Mouse (Mus musculus) neural tube, embryonic 12.5 days (tissue): ENCODE results near the gene Glyctk. TPM values are rescaled to one million over a fixed set of nuclear protein-coding genes. Genes with fewer than 3 reads are reported as not detected.

ENCODE experiments used
- ATAC-seq: fragments of 200-750 bp; cut with Nextera tagmentation; 2 replicates; pipeline ENCODE4 v1.8.0; 2017; ENCODE audit warnings: low read depth, mild to moderate bottlenecking, moderate TSS enrichment, moderate library complexity; ENCODE audit not compliant: low FRiP score
- H3K27ac ChIP-seq: fragments of 300-500 bp; sonication (generic); 2 replicates; pipeline ENCODE4 v1.5.1; 2016
- H3K27me3 ChIP-seq: fragments of 300-500 bp; sonication (generic); replicated peaks from 2 replicates; pipeline ENCODE4 v1.6.1; 2016; ENCODE audit warnings: mild to moderate bottlenecking
- H3K36me3 ChIP-seq: fragments of 300-500 bp; sonication (generic); 2 replicates; pipeline ENCODE4 v1.6.1; 2016; ENCODE audit warnings: mild to moderate bottlenecking
- H3K4me1 ChIP-seq: fragments of 300-500 bp; sonication (generic); 2 replicates; pipeline ENCODE4 v1.6.1; 2016
- H3K4me2 ChIP-seq: fragments of 300-500 bp; sonication (generic); replicated peaks from 2 replicates; pipeline ENCODE4 v1.6.1; 2016; ENCODE audit warnings: mild to moderate bottlenecking
- H3K4me3 ChIP-seq: fragments of 300-500 bp; sonication (generic); 2 replicates; pipeline ENCODE4 v1.5.1; 2016
- H3K9ac ChIP-seq: fragments of 300-500 bp; sonication (generic); 2 replicates; pipeline ENCODE4 v1.6.1; 2016; ENCODE audit warnings: mild to moderate bottlenecking
- H3K9me3 ChIP-seq: fragments of 300-500 bp; sonication (generic); 2 replicates; pipeline ENCODE4 v1.6.1; 2016; ENCODE audit warnings: mild to moderate bottlenecking
- WGBS: fragments of 180-500 bp; shearing (Covaris S2); methylation state at CpG from one replicate; pipeline ENCODE4 v1.1.7; 2016; 5-methylcytosine and 5-hydroxymethylcytosine counted together
- polyA plus RNA-seq: library from polyadenylated mRNA; unstranded; fragments of >200 nt; fragmentation: Nextera tagmentation; extraction: Ambion mirVana; gene quantifications from 2 replicates; pipeline ENCODE4 v1.2.1, GENCODE M21; 2016

Gene Glyctk
- 5.4 and 6.2 TPM in 2 replicates for polyA plus RNA-seq

DNA sequence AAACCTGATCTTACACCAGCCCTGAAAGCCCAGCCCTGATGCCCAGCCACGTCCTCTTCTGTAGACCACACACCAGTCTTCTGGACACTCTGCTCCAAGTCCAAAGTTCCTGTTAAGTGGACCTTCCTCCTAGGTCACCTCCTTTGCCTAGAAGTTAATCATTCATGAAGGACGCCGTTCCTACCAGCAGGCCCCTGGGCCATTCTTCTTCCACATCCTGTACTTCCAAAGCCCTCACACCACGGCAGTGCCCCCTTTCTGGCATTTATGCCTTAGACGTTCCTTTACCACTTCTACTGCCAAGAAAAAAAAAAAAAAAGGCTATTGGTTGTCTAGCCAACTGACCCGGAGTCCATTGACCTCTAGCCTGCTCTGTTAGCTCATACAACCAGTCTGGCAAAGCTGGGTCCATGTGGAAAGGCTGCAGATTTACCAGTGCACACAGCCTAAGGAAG lies at the start of gene Glyctk:
TSS of gene Glyctk (minus strand) at position 102 of the 455 bp plus-strand sequence.
- no peak within 1 kb of the TSS for H3K27ac ChIP-seq

DNA sequence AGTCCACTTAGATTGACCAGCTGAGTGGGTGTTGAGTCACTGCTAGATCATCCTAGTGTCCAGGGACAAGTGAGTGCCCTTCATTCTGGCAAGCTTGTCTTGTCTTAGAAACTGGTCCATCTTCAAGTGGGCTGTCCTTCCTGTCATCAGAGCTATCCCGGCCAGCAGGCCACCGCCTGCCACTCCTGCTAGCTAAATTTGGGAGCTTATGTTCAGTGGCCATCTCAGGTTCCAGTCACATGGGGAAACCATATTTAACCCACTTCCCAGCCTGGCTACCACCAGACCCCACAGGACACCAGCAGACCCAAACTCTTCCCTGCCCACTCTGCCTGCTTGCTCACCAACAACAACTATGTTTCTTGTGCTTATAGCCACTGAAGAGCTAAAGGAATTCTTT lies 48.6 kb upstream of the Glyctk start:
- Histone ChIP-seq H3K27me3 (no peaks in the 10 kb centered on the region), H3K4me2 (no peak overlapping the region), H3K4me1 (peaks cover 26% of the 10 kb centered on the region), H3K9me3 (no peaks in the 10 kb centered on the region), H3K4me3 (no peak overlapping the region), H3K27ac (no peak overlapping the region), H3K9ac (no peak overlapping the region), H3K36me3 (no peaks in the 10 kb centered on the region)
- WGBS = 82% methylated on average over 2 of the region's 2 CpGs
- no peak for ATAC-seq

More for the DNA sequence above, at the start of gene Glyctk:
- no peaks in the 10 kb centered on the region for H3K27me3 ChIP-seq
- no peaks in the 10 kb centered on the region for H3K9me3 ChIP-seq
- H3K4me3 ChIP-seq = no peak within 1 kb of the TSS
- 0 out of 2 replicates have a peak, but pooled peaks cover 10% of the 10 kb centered on the region for H3K4me1 ChIP-seq
- 84% methylated on average over 6 of the region's 6 CpGs for WGBS
- no peak within 1 kb of the TSS for H3K4me2 ChIP-seq
- H3K9ac ChIP-seq = no peak within 1 kb of the TSS
- peaks cover 13% of the 10 kb centered on the region for H3K36me3 ChIP-seq
- no peak for ATAC-seq

DNA sequence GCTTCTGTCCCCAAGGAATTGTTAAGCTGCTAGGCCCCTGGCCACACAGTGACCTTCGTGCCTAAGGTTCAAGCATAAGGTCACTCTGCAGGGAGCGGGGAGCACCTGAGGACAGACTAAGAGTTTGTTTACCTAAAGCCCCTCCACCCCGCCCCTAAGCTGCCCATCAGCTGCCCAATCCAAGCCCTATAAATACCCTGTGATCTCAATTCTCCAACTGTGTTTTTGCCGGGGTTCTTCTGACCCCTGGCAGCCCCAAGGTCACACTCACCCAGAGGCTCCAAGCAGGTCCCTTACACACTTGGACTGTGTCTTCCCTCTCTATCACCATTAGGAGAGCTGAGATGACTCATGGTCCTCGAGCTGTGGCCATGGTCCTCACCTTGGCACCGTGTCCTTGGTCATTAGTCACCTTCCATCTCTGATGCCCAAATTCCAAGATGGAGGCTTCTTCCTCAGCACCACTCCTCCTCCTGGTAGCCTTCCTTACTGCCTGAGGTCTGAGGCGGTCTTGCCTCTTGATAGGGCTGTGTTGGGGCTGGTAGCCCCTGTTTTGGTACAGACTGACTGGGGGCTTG lies 47.9 kb upstream of the Glyctk start:
- no peak overlapping the region for H3K4me3 ChIP-seq
- H3K9me3 ChIP-seq = no peaks in the 10 kb centered on the region
- peaks cover 21% of the 10 kb centered on the region for H3K4me1 ChIP-seq
- H3K27ac ChIP-seq = no peak overlapping the region
- H3K9ac ChIP-seq = no peak overlapping the region
- 83% methylated on average over 7 of the region's 7 CpGs for WGBS
- no peaks in the 10 kb centered on the region for H3K27me3 ChIP-seq
- no peaks in the 10 kb centered on the region for H3K36me3 ChIP-seq
- no peak for ATAC-seq
- H3K4me2 ChIP-seq = no peak overlapping the region

DNA sequence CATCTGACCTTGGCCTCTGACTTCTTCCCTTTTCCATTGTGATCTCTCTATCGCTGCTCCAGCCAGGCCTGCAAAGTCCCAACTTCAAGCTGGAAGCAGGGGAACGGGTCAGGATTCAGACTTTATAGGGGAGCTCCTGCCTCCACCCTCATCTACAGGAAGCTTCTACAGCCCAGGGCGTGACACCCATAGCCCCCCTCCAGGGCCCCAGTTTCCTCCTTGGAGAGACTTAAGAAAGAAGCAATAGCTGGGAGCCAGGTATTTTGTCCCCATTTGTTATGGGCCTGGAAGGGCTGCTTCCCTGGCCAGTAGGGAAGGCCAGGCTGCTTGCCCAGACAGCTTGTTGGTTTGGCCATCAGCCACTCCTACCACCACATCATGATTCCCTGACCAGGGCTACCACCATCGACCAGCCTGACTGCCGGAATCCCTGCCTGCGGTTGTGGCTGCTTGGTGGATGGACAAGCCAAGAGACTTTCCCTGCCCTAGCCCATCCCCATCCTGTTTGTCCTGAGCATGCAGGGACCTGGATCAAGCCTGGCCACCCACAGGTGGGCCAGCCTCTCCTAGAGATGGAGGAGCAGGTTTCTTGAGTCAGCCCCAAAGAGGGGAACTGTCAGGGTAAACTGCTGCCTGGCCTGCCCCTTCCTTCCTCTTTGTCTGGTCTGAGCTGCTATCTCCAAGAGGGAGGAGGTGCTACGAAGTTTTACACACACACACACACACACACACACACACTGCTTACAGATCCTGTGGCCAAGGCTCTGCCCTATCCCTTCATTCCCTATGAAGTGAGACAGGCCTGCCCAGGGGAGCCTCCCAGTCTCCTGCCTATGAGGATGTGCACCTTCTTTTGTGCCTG lies 46.3 kb upstream of the Glyctk start:
- H3K36me3 ChIP-seq = no peaks in the 10 kb centered on the region
- 77% methylated on average over 7 of the region's 7 CpGs for WGBS
- H3K4me2 ChIP-seq = peak overlapping the region; percentile 70
- peaks cover 25% of the 10 kb centered on the region for H3K4me1 ChIP-seq
- ATAC-seq = no peak
- peak overlapping the region; percentile 76 for H3K9ac ChIP-seq
- peak overlapping the region; percentile 10; the same call in 1 of the 2 replicates for H3K27ac ChIP-seq
- no peaks in the 10 kb centered on the region for H3K9me3 ChIP-seq
- H3K27me3 ChIP-seq = no peaks in the 10 kb centered on the region
- peak overlapping the region; percentile 66; the same call in 1 of the 2 replicates for H3K4me3 ChIP-seq

DNA sequence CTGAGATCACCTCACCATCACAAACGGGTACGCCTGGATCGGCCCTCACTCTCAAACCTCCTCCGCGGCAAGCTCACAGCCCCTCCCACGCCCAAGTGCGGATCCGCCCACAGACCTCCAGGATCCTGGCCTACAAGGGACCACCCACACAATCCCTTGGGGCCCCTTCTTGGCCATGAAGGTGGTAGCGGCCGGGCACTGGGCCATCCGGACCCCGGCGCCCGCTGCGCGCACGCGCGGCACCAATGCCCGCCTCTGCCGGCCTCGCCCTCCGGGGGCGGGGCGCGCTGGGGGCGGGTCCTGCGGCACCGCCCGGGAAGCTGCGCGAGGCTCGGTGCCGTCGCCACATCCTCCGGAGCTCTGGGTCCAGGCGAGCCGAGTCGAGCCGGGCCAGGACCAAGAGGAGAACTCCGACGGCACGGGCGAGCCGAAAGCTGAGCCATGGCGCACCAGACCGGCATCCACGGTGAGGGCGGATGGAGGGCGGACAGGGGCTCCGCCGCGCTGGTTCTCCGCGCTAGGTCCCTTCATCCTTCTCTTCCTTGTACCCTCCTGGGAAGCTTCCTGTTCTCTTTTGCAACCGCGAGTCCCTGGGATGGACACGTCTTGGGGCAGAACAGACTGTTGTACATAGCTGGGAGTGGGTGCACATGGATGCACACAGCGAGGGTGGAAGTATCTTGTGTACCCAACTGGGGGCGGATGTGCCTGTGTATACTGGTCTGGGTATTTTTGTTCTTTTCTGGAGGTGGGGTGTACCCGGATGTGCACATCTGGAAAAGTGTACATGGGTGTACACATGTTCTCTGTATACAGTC lies 45.1 kb upstream of the Glyctk start, which contains the start of gene Twf2:
TSS of gene Twf2 (plus strand) at position 290 of the 818 bp plus-strand sequence.
- H3K36me3 ChIP-seq = no peaks in the 10 kb centered on the region
- H3K9me3 ChIP-seq = no peaks in the 10 kb centered on the region
- H3K9ac ChIP-seq = peak within 1 kb of the TSS; percentile 76
- peak within 1 kb of the TSS; percentile 66 for H3K4me3 ChIP-seq
- ATAC-seq = peak; percentile 80
- peaks cover 36% of the 10 kb centered on the region for H3K4me1 ChIP-seq
- WGBS = 2% methylated on average over 61 of the region's 61 CpGs
- peak within 1 kb of the TSS; percentile 10; the same call in 1 of the 2 replicates for H3K27ac ChIP-seq
- no peaks in the 10 kb centered on the region for H3K27me3 ChIP-seq
- peak within 1 kb of the TSS; percentile 70 for H3K4me2 ChIP-seq

DNA sequence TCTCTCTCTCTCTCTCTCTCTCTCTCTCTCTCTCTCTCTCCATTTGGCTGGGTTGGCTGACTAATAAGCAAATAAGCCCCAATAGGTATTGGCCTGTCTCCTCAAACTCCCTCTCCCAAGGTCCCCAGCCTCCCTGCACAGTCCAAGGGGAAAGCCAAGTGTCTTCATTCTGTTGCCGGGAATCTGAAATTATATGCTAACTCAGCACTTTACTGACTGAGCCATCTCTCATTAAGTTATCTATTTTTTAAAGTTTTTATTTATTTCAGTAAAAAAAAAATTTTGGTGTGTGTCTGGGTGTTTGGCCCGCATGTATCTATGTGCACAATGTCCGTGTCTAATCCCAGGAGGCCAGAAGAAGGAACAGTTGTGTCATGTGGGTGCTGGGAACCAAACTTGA lies 44.0 kb upstream of the Glyctk start:
- no peak overlapping the region for H3K4me3 ChIP-seq

DNA sequence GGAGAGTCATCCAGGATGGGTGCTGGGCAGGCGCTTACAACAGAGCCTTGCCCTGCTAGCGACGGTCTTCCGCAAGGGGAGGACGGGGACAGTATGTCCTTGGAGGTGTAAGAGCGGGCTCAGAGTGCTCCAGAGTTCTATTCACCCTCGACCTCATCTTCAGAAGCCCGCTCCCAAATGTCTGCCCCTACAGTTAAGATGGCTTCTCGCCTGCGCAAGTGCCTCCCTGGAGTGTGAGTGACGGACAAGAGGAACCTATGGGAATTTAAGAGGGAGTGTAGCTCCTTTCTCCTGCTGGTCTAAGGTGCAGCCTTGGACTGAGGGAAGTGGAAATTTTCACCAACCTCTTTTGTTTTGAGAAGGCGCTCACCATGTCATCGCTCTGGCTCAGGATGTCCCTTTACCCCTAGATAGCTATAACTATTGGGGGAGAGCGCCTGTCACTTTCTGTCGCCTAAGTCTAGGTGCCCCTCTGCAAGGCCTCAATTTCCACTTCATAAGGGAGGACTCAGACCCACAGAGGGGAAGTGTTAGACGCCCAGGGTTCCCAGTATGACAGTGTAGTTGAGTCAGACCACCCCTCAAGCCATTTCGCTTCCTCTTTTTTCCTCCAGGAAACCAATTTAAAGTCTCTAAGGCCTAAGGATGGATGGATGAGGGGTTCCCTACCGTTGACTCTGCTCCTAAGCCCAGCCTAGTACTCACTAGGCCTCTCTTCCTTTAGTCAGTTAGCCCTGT lies 41.8 kb upstream of the Glyctk start, which contains the start of gene Ppm1m:
TSS of gene Ppm1m (minus strand) at position 212 of the 738 bp plus-strand sequence.
- Histone ChIP-seq H3K36me3 (peaks cover 5% of the 10 kb centered on the region; the same call in 1 of the 2 replicates), H3K9ac (peak within 1 kb of the TSS; percentile 85), H3K4me2 (peak within 1 kb of the TSS; percentile 82), H3K27ac (no peak within 1 kb of the TSS), H3K27me3 (no peaks in the 10 kb centered on the region), H3K4me3 (peak within 1 kb of the TSS; percentile 64), H3K9me3 (no peaks in the 10 kb centered on the region), H3K4me1 (peaks cover 37% of the 10 kb centered on the region)
- 48% methylated on average over 18 of the region's 18 CpGs for WGBS
- ATAC-seq = peak; percentile 5; the same call in 1 of the 2 replicates

More for the DNA sequence above, 44.0 kb upstream of the Glyctk start:
- H3K9me3 ChIP-seq = no peaks in the 10 kb centered on the region
- peaks cover 37% of the 10 kb centered on the region for H3K4me1 ChIP-seq
- no peaks in the 10 kb centered on the region for H3K27me3 ChIP-seq
- no peak overlapping the region for H3K9ac ChIP-seq
- H3K36me3 ChIP-seq = no peaks in the 10 kb centered on the region
- no peak overlapping the region for H3K27ac ChIP-seq
- WGBS = 90% methylated on average over 3 of the region's 3 CpGs
- no peak for ATAC-seq
- H3K4me2 ChIP-seq = peak overlapping the region; percentile 70

DNA sequence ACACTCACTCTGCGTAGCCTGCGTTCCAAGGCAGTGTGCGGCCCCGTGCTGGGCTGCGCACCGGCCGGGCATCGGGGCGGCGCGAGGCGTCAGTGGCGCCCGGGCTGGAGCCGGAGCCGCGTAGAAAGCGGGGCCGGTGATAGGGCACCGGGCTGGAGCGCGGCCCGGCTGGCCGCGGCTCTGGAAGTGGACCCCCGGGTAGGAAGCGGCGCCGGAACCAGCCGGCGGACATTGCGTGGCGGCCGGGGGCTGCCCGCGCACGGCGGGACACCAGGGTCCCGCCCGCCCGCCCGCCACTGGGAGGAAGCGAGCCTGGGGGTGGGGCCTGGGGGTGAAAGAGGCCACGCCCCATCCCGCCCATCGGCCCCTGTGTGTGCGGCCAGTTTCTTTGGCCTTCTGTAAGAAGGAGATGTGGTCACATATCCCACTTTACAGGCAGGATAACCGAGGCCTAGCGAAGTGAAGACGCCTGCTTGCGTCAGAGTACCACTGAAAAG lies 41.1 kb upstream of the Glyctk start:
- Histone ChIP-seq H3K4me2 (peak overlapping the region; percentile 82), H3K27me3 (no peaks in the 10 kb centered on the region), H3K4me1 (peaks cover 30% of the 10 kb centered on the region), H3K9ac (peak overlapping the region; percentile 85), H3K36me3 (peaks cover 10% of the 10 kb centered on the region; the same call in 1 of the 2 replicates), H3K9me3 (no peaks in the 10 kb centered on the region), H3K27ac (no peak overlapping the region), H3K4me3 (peak overlapping the region; percentile 64)
- WGBS = under 1% methylated on average over 51 of the region's 51 CpGs
- ATAC-seq = peak; percentile 46

DNA sequence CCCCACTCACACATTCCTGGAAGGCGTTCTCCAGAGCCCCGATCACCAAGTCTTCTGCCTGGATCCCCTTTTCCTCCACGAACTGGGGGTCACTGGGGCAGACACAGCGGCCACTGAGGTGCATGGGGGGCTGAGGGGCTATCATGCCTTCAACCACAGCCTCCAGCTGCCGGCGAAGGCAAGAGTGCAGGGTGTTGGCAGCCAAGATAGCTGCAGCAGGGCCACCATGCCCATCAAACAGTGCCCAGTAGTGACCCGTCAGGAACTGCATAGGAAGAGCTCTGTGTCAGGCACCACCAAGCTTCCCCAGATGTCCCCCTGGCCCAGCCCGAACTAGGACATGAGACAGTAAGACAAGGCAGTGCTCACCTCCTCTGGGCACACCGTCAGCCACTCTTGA lies 39.8 kb upstream of the Glyctk start:
- no peaks in the 10 kb centered on the region for H3K9me3 ChIP-seq
- no peak for ATAC-seq
- H3K36me3 ChIP-seq = peaks cover 12% of the 10 kb centered on the region; the same call in 1 of the 2 replicates
- 89% methylated on average over 9 of the region's 9 CpGs for WGBS
- no peak overlapping the region for H3K4me3 ChIP-seq
- H3K9ac ChIP-seq = no peak overlapping the region
- no peaks in the 10 kb centered on the region for H3K27me3 ChIP-seq
- peaks cover 22% of the 10 kb centered on the region for H3K4me1 ChIP-seq
- no peak overlapping the region for H3K27ac ChIP-seq
- peak overlapping the region; percentile 82 for H3K4me2 ChIP-seq

DNA sequence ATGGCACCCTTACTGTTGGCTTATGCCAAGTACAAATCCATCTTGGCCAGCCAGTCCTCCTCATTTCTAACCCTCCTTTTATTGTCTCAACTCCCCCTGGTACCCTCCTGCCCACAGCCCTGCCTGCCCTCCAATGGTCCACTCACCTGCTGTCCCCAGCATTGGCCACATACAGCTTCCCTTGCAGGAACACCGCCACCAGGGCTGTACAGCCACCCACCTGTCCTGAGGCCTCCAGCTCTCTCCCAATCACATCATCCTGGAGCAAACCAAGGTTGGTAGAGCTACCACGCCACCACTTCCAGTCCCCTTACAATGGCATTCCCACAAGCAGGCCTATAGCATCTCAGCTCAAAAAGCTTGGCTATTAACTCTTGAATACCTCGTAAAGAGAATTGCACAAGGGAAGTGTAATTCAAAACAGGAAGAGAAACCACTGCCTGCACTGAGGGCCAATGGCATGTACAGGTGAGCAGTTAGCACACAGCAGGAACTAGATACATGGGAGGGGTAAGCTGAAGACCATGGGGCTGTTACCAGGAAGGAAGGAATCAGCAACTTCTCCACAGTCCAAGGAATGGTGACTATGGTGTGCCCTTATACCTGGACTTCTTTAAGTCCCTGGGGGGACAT lies 39.3 kb upstream of the Glyctk start:
- Histone ChIP-seq H3K36me3 (peaks cover 16% of the 10 kb centered on the region), H3K4me1 (peaks cover 22% of the 10 kb centered on the region), H3K27ac (no peak overlapping the region), H3K4me3 (no peak overlapping the region), H3K27me3 (no peaks in the 10 kb centered on the region), H3K9me3 (no peaks in the 10 kb centered on the region), H3K4me2 (no peak overlapping the region), H3K9ac (no peak overlapping the region)
- ATAC-seq = no peak
- 69% methylated on average over 3 of the region's 3 CpGs for WGBS
